Mouse (Mus musculus) forebrain, embryonic 14.5 days (tissue): ENCODE data around the gene Tmem232. TPM values are rescaled to one million over a fixed set of nuclear protein-coding genes. Genes with fewer than 3 reads are reported as not detected.
A peak's percentile ranks its signal among the peaks of the same experiment; 100 is the strongest.
"Not testable (repeated sequence)": the region's sequence is repeated elsewhere in the genome, so short reads cannot be mapped to it uniquely, and the experiment has no call there.

Experiments
- ATAC-seq: fragments of 200-750 bp; cut with Nextera tagmentation; 2 replicates; pipeline ENCODE4 v1.8.0; 2017; ENCODE audit warnings: mild to moderate bottlenecking, moderate library complexity
- DNase-seq: peaks from one replicate; pipeline ENCODE4 v3.0.0-alpha.2; 2015; ENCODE audit warnings: low spot score
- H3K27ac ChIP-seq: fragments of 300-500 bp; sonication (generic); 2 replicates; pipeline ENCODE4 v1.5.1; 2014; ENCODE audit warnings: low read depth, mild to moderate bottlenecking, control low read depth, low read length, moderate library complexity
- H3K27me3 ChIP-seq: fragments of 300-500 bp; sonication (generic); replicated peaks from 2 replicates; pipeline ENCODE4 v1.6.1; 2014; ENCODE audit warnings: low read length, control low read depth, mixed read lengths; ENCODE audit not compliant: control insufficient read depth, insufficient read depth
- H3K36me3 ChIP-seq: fragments of 300-500 bp; sonication (generic); 2 replicates; pipeline ENCODE4 v1.6.1; 2014; ENCODE audit warnings: low read length, control low read depth; ENCODE audit not compliant: control insufficient read depth, insufficient read depth
- H3K4me1 ChIP-seq: fragments of 300-500 bp; sonication (generic); 2 replicates; pipeline ENCODE4 v1.6.1; 2014; ENCODE audit warnings: antibody characterized with exemption, low read length, control low read depth; ENCODE audit not compliant: control insufficient read depth, insufficient read depth
- H3K4me2 ChIP-seq: fragments of 300-500 bp; sonication (generic); 2 replicates; pipeline ENCODE4 v1.6.1; 2014; ENCODE audit warnings: mild to moderate bottlenecking, control low read depth, low read length
- H3K4me3 ChIP-seq: fragments of 300-500 bp; sonication (generic); 2 replicates; pipeline ENCODE4 v1.5.1; 2014; ENCODE audit warnings: low read depth, low read length, control low read depth
- H3K9ac ChIP-seq: fragments of 300-500 bp; sonication (generic); 2 replicates; pipeline ENCODE4 v1.6.1; 2014; ENCODE audit warnings: mild to moderate bottlenecking, low read length, control low read depth, moderate library complexity
- H3K9me3 ChIP-seq: fragments of 300-500 bp; sonication (generic); replicated peaks from 2 replicates; pipeline ENCODE4 v1.6.1; 2016; ENCODE audit warnings: low read length, control low read depth, mixed read lengths; ENCODE audit not compliant: control insufficient read depth
- WGBS: fragments of 180-500 bp; shearing (Covaris S2); extraction: QIAGEN DNeasy Blood & Tissue Kit; methylation state at CpG from one replicate; pipeline ENCODE4 v1.1.7; 2014; 5-methylcytosine and 5-hydroxymethylcytosine counted together
- polyA plus RNA-seq: library from polyadenylated mRNA; unstranded; fragments of >200 nt; fragmentation: Nextera tagmentation; extraction: Ambion mirVana; gene quantifications from 2 replicates; pipeline ENCODE4 v1.2.1, GENCODE M21; 2014

The Tmem232 gene
- polyA plus RNA-seq, 1 experiment from 2014 or later, result 0.30 TPM

- ATAC-seq, result no peak
Observed at GRCm38 (mm10) chr17:65550357-65550756, 9.8 kb upstream of the Tmem232 start.

GRCm38 (mm10) chr17:65548698-65549365 lies 8.2 kb upstream of the Tmem232 start:
- peak; percentile 61 for DNase-seq
- Histone ChIP-seq H3K36me3 (no peaks in the 10 kb centered on the region), H3K27ac (no peak overlapping the region), H3K9me3 (no peaks in the 10 kb centered on the region), H3K4me1 (no peaks in the 10 kb centered on the region), H3K9ac (no peak overlapping the region), H3K27me3 (no peaks in the 10 kb centered on the region), H3K4me3 (no peak overlapping the region), H3K4me2 (no peak overlapping the region)
- 68% methylated on average over 18 of the region's 18 CpGs for WGBS
- peak; percentile 42; the same call in 1 of the 2 replicates for ATAC-seq

More at GRCm38 (mm10) chr17:65550357-65550756, 9.8 kb upstream of the Tmem232 start:
- Histone ChIP-seq H3K9me3 (no peaks in the 10 kb centered on the region), H3K9ac (no peak overlapping the region), H3K36me3 (no peaks in the 10 kb centered on the region), H3K4me3 (no peak overlapping the region), H3K4me1 (no peaks in the 10 kb centered on the region), H3K27me3 (no peaks in the 10 kb centered on the region), H3K4me2 (no peak overlapping the region), H3K27ac (no peak overlapping the region)
- no peak for DNase-seq
- 90% methylated on average over 4 of the region's 4 CpGs for WGBS

- not testable (repeated sequence) for H3K27me3 ChIP-seq
Observed at GRCm38 (mm10) chr17:65546221-65546620, 5.6 kb upstream of the Tmem232 start.

GRCm38 (mm10) chr17:65536156-65536555 lies 4.4 kb downstream of the Tmem232 start:
- H3K27me3 ChIP-seq, result no peaks in the 10 kb centered on the region
- no peak overlapping the region for H3K4me3 ChIP-seq
- no peaks in the 10 kb centered on the region for H3K4me1 ChIP-seq
- no peak overlapping the region for H3K9ac ChIP-seq
- H3K36me3 ChIP-seq, result no peaks in the 10 kb centered on the region
- no peak overlapping the region for H3K27ac ChIP-seq
- no peak overlapping the region for H3K4me2 ChIP-seq
- DNase-seq (peak; percentile 72), ATAC-seq (peak; percentile 25; the same call in 1 of the 2 replicates)
- 16% methylated on average over 3 of the region's 3 CpGs for WGBS
- no peaks in the 10 kb centered on the region for H3K9me3 ChIP-seq

More at GRCm38 (mm10) chr17:65546221-65546620, 5.6 kb upstream of the Tmem232 start:
- H3K9me3 ChIP-seq, DNase-seq, H3K36me3 ChIP-seq, H3K27ac ChIP-seq, H3K4me3 ChIP-seq, H3K4me2 ChIP-seq, H3K9ac ChIP-seq, H3K4me1 ChIP-seq, ATAC-seq: not testable (repeated sequence)
- whole genome bisulfite sequencing, result 91% methylated on average over 4 of the region's 4 CpGs

GRCm38 (mm10) chr17:65532381-65532780 lies 8.2 kb downstream of the Tmem232 start:
- not testable (repeated sequence) for H3K27ac ChIP-seq, H3K36me3 ChIP-seq, ATAC-seq, H3K4me3 ChIP-seq, H3K4me1 ChIP-seq, DNase-seq, H3K9me3 ChIP-seq, H3K27me3 ChIP-seq, H3K4me2 ChIP-seq, H3K9ac ChIP-seq

GRCm38 (mm10) chr17:65527529-65527928 lies 13.1 kb downstream of the Tmem232 start:
- Histone ChIP-seq H3K9ac (no peak overlapping the region), H3K36me3 (no peaks in the 10 kb centered on the region), H3K4me1 (no peaks in the 10 kb centered on the region), H3K27ac (no peak overlapping the region), H3K4me2 (no peak overlapping the region), H3K9me3 (no peaks in the 10 kb centered on the region), H3K27me3 (no peaks in the 10 kb centered on the region), H3K4me3 (no peak overlapping the region)
- ATAC-seq (no peak), DNase-seq (no peak)
- 88% methylated on average over 5 of the region's 5 CpGs for WGBS

GRCm38 (mm10) chr17:65513517-65513916 lies 27.1 kb downstream of the Tmem232 start:
- no peaks in the 10 kb centered on the region for H3K4me1 ChIP-seq
- DNase-seq (no peak), ATAC-seq (no peak)
- H3K4me2 ChIP-seq, result no peak overlapping the region
- H3K36me3 ChIP-seq, result no peaks in the 10 kb centered on the region
- H3K9ac ChIP-seq, result no peak overlapping the region
- H3K27me3 ChIP-seq, result no peaks in the 10 kb centered on the region
- H3K27ac ChIP-seq, result no peak overlapping the region
- no peaks in the 10 kb centered on the region for H3K9me3 ChIP-seq
- H3K4me3 ChIP-seq, result no peak overlapping the region
- 83% methylated on average over 3 of the region's 3 CpGs for WGBS

GRCm38 (mm10) chr17:65484654-65485053 lies 55.9 kb downstream of the Tmem232 start:
- Histone ChIP-seq H3K9me3 (no peaks in the 10 kb centered on the region), H3K27me3 (no peaks in the 10 kb centered on the region), H3K4me3 (no peak overlapping the region), H3K27ac (no peak overlapping the region), H3K36me3 (no peaks in the 10 kb centered on the region), H3K4me1 (no peaks in the 10 kb centered on the region), H3K4me2 (no peak overlapping the region), H3K9ac (no peak overlapping the region)
- ATAC-seq (no peak), DNase-seq (no peak)
- WGBS, result 85% methylated on average over 10 of the region's 10 CpGs

- DNase-seq, result no peak
- H3K9me3 ChIP-seq, result no peaks in the 10 kb centered on the region
- no peaks in the 10 kb centered on the region for H3K4me1 ChIP-seq
- no peak overlapping the region for H3K9ac ChIP-seq
- ATAC-seq, result no peak
- no peak overlapping the region for H3K27ac ChIP-seq
- no peak overlapping the region for H3K4me3 ChIP-seq
- no peak overlapping the region for H3K4me2 ChIP-seq
- 94% methylated on average over 10 of the region's 10 CpGs for WGBS
- no peaks in the 10 kb centered on the region for H3K27me3 ChIP-seq
- no peaks in the 10 kb centered on the region for H3K36me3 ChIP-seq
Observed at GRCm38 (mm10) chr17:65476747-65477146, 63.8 kb downstream of the Tmem232 start.
